Mouse (Mus musculus) cerebellum, adult 9-11 months (tissue): Measurements from ENCODE around the gene Itga7.

Experiments used
- DNase-seq: peaks from one replicate; pipeline ENCODE4 v3.0.0; 2022

The Itga7 gene

DNA sequence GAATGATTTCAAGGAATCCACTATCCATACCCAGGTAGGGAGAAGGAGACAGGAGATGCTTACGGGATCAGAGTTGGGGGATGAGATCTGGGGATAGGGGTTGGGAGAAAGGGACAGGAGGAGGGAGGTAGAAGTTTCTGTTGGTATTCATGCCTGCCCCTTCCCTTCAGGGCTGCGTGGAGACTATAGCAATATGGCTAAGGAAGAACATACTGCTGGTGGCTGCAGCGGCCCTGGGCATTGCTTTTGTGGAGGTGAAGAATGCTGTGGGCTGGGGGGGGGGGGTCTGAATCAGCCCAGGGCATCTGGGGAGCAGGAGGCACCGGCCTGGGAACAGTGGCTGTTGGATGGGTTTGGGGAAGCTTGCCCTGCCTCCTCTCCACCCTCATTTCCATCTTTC is 21.4 kb upstream of the Itga7 start:
- DNase-seq: no peak

DNA sequence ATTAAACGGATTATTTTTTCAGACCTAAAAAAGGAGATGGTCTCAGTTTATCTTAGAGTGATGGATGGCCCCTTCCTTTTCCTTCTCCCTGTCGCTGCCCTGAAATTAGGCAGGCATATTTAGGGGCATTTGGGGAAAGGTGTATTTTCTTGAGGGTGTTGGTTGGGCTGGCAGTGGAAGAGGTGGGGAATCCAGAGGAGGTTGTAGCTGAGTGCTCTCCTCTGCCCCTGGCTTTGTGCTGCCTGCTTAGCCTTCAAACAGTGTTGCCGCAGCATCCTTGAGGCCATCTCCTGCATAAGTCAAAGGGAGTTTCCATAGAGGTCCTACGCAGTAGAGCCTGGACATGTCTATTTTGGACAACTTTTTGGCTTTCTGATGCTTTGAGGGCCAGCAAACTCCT is 20.8 kb upstream of the Itga7 start:
- DNase-seq: no peak

DNA sequence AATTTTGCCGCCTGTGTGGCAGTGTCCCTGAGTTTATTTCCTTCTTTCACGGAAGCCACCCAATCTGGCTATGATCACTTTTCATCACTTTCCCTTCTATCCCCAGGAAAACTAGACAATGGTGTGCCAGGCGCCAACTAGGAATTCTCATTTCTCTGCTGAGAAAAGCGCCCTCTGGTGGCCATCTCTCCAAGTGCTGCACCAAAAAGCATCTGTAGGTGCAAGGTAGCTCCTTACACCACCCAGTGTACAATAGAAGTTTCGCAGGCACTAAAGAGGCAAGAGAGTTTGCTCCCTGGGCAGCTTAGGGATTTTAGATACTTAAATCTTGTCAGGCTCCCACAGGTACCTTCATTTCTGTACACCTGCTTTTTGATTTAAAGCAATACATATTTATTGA is 20.4 kb upstream of the Itga7 start:
- DNase-seq: peak; percentile 90

DNA sequence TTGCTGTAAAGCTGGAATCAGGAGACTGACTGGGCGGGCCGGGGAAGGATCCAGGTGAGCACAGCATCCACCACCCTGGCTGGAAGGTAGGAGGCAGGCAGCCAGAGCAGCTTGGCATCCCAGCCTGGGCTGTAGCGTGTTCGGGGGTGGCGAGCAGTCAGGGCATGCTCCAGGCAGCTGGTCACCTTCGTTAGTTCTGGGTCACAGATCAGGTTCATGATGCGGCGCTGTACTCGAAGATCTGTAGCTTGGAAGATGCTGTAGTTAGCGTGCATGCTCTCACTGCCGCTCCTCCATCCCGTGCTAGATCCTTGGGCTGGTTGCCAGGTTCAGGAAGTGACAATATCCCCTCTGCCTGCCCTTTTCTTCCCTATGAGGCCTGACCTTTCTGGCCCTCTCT is 19.9 kb upstream of the Itga7 start:
- DNase-seq: peak; percentile 61

DNA sequence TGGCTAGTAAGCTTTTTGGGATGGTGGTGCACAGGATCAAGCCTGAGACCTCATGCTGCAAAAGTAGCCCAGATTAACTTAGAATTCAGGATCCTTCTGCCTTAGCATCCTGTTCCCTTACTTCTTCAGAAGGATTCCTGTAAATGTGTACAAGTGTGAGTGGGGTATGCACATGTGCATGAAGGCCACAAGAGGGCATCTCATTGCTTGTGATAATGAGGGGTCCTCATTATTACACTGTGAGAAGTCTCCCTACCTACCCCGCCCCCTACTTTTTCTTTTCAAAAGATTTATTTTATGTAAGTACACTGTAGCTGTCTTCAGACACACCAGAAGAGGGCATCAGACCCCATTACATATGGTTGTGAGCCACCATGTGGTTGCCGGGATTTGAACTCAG is 18.1 kb upstream of the Itga7 start:
- DNase-seq: no peak

- DNase-seq: no peak
Observed at GRCm38 (mm10) chr10:128916665-128917064, 17.0 kb upstream of the Itga7 start.

- DNase-seq: no peak
Observed at GRCm38 (mm10) chr10:128917400-128917799, 16.2 kb upstream of the Itga7 start.

GRCm38 (mm10) chr10:128918246-128918645 is 15.4 kb upstream of the Itga7 start:
- DNase-seq: peak; percentile 97

DNA sequence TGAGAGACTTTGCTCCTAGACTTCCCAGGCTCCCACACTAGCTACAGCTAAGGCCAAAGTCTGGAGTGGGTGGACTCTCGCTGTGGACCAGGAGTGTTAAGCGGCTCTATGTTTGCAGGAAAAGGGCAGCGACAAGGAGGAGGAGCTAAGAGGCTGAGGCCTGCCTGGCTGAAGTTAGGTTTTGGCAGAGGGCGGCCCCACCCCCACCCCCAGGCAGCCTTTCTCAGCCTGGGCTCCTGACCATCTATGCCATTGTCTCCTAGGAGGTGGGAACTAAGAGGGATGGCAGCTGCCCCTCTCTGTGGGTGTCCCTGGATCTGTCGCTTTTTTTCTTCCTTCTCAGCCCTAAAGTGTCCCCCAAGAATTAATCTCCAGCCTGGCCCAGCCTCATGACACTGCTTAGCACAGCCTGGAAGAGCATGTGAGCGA is 14.4 kb upstream of the Itga7 start:
- DNase-seq: peak; percentile 75

GRCm38 (mm10) chr10:128919966-128920365 is 13.7 kb upstream of the Itga7 start:
- DNase-seq: no peak

- no peak for DNase-seq
Observed at GRCm38 (mm10) chr10:128920736-128921161, 12.9 kb upstream of the Itga7 start.

GRCm38 (mm10) chr10:128921251-128921650 is 12.4 kb upstream of the Itga7 start:
- no peak for DNase-seq

DNA sequence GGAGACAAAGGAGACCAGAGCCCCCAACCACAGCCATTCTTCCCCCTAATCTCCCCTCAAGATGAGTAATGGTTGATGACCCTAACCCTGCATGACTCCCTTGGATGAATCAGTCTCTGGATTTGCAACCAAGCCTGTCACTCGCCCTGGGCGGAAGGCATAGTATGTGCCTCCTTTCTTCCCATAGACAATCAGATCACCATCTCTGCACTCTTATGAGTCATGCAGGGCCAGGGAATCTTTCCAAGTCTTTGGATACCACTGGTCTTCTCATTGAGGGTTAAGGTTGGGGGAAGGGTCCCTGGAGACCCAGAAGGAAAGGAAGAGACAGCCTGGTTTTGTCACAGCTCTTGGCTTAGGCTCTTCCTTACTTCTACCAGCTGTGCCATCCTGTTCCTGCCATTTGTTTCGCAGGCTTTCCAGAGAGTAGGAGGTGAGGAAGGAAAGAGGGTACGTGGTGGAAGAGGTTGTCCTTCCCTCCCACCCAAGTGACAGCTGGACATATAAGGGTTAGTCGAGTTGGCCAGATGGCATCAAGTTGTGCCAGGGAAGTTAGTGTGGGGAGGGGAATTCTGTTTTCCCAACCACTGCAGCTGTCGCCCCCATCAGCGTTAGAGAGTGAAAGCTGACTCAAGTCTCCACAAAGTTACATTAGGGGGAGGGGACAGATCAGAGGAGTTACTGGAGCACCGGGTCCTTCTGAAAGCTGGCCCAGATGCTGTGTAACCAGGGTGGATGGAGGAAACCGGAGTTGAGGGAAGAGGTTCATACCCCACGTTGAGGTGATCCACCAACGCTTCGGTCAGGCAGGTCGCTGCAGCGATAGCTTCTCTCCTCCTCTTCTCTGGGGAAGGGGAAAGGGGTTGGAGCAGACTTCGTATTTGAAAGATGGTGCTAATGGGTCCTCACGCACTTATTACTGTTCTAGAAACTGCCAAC is 11.5 kb upstream of the Itga7 start:
- DNase-seq: peak; percentile 67

DNA sequence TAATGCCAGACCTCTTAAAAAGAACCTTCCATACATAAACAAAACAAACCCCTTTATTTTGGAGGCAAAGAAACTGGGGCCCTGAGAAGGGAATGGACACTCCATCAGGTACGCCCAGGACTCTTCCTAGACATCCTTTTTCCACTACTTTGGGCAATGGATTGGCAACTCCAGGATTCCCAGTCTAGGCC is 10.9 kb upstream of the Itga7 start, which contains the start of gene Rdh5:
Rdh5 (minus strand) TSS at position 67 of the 191 bp plus-strand sequence.
- DNase-seq: no peak

DNA sequence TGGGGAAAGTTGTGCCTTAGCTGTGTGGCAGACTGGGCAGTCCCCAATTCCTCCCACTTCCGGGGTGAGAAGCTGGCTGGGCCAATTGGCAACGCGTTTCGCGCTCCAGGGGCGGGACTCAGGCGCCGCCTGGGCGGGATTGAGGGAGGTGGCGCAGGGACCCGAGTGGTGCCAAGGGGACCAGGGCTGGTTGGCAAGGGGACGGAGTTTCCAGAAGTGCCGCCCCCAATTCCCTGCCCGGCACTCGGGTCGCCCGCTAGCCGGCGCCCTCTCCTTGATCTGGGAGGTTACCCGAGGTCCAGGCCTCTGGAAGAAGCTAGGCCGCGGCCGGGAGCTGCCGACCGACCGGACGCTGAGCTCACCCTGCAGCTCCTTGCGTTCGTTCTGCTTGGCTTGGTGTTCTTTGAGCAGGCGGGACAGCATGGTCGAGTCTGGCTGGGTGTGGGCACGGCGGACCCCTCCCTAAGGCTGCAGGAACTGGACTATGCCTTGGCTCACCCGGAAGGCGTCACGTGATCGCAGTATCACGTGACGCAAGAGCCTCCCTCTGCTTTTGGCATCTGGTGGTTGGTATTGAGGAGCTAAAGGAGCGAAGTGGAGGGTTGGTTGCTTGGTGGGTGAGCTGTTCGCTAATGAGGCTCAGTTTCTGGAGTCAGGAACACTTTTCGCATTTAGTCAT is 10.5 kb upstream of the Itga7 start:
- peak; percentile 96 for DNase-seq

DNA sequence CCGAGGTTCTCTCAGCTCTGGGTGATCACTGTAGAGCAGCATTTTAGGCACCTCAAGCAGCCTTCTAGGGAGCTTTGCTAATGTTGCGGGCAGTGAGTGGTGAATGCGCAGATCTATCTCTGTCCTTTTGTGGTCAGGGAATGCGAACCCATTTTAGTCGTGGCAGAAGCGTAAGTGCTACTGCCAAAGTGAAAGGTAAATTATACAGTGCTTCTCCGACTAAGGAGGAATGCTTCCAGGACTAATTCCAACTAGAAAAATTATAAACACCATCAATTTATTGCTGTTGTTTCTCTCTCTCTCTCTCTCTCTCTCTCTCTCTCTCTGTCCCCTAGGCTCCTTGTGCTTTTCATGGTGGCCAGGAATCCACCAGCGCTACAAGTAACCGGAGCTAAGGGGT is 9.7 kb upstream of the Itga7 start, which contains the start of gene Bloc1s1:
Bloc1s1 (minus strand) TSS at position 101 of the 400 bp plus-strand sequence.
- no peak for DNase-seq

GRCm38 (mm10) chr10:128928356-128928755 is 5.3 kb upstream of the Itga7 start:
- DNase-seq: no peak

GRCm38 (mm10) chr10:128929638-128930378 is 3.8 kb upstream of the Itga7 start:
- no peak for DNase-seq

DNA sequence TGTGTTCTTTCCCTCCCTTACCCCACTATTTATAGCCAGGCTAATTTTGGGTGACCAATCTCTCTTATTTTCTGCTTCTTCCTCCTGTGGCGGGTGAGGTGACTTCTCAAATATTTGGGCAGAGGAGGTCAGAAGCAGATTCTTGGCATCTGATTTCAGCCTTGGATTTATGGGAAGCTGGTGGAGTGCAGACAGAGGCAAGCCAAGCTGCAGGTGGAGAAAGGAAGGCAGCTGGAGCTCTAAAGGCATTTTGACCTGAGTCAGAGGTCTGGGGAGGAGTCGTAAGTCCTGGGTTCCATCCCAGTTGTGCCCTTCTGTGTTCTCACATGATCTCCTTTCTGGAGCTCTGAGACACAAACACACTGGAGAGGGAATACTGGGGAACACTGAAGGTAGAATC is 2.2 kb upstream of the Itga7 start:
- no peak for DNase-seq

DNA sequence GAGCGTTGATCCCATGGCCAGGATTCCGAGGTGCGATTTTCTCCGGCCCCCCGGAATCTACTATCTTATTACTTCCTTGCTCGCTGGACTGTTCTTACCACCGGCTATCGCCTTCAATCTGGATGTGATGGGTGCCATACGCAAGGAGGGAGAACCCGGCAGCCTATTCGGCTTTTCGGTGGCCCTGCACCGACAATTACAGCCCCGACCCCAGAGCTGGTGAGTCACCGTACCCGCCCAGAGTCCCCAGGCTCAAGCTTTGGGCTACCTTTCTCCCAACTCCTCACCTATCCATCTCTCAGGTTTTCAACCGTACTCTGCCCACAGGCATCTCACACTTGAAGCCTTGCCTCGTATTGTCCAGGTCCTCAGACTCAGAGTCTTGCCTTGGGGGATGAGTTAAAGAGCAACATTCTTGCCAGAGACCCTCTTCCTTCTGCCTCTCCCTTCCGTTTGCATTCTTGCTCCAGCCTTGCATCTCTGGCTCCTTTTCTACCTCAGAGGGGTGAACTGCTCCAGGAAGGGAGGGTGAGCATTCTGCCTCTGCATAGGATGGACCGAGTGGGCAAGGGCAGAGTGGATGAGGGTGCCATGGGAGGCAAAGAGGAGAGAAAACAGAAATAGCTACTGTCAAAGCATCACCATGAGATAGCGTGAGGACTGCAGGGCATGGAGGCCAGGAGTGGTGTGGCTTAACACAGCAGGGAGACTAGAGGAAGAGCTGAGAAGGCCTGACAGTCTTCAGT is 531 bp downstream of the Itga7 start:
- DNase-seq: peak; percentile 55

- DNase-seq: peak; percentile 59
Observed at GRCm38 (mm10) chr10:128934997-128935787, 1.6 kb downstream of the Itga7 start.

- DNase-seq: peak; percentile 66
Observed at GRCm38 (mm10) chr10:128935826-128936440, 2.3 kb downstream of the Itga7 start.
